Mouse (Mus musculus) left cerebral cortex, postnatal 14 days (tissue): ENCODE measurements around the gene Ndufs4. TPM values are rescaled to one million over a fixed set of nuclear protein-coding genes. Genes with fewer than 3 reads are reported as not detected.
"Not testable (repeated sequence)": the region's sequence is repeated elsewhere in the genome, so short reads cannot be mapped to it uniquely, and the experiment has no call there.

Experiments used
- DNase-seq, 2 experiments: peaks; one replicate each; pipeline ENCODE4 v3.0.0; 2021 to 2022; ENCODE audit warnings: low spot score in 2 of 2, mixed read lengths in 1 of 2
- intact Hi-C: fragments of 180-260 bp; cut with DNase I; formaldehyde crosslinking; loops from one replicate; pipeline ENCODE4 v1.15.1; 2025
- total RNA-seq, 2 experiments: library from RNA; stranded (reverse); gene quantifications; 2 replicates each; pipeline ENCODE4 v1.2.3; 2021

Ndufs4 gene
- total RNA-seq, 2 experiments from 2014 or later = 184 to 190 TPM

DNA sequence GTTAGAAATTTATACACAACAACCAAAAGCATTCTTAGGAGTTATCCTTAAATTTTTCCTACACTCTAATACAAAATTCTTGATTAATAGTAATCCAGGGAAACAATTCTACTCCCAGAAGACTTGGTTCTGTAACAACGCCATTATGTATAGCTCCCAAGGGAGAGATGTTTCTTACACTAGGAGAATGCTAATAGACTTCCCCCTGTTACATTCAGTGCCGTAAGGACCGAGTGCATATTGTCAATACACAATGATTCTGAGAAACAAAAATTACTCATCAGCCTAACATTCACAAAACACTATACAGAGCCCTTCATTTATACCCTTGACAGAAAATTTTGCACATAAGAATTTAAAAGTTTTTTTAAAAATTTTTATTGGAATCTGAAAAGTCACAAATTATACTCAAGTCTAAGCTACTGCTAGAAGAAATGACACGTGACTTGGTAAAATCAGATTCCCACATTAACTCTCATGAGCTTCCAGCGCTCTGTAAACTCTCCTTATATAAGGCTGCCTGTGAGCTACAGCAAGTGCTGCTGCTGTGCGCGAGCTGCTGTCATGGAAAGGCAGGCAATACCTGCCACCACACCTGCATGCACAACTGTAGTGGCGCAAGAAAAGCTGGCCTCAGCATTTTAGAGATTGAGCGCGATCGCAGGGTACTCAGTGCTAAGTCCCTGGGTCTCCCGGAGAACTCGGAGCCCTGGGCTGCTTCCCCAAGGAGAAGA lies 42.9 kb downstream of the Ndufs4 start:
- no peak for DNase-seq
- intact Hi-C loops = no loop called here

DNA sequence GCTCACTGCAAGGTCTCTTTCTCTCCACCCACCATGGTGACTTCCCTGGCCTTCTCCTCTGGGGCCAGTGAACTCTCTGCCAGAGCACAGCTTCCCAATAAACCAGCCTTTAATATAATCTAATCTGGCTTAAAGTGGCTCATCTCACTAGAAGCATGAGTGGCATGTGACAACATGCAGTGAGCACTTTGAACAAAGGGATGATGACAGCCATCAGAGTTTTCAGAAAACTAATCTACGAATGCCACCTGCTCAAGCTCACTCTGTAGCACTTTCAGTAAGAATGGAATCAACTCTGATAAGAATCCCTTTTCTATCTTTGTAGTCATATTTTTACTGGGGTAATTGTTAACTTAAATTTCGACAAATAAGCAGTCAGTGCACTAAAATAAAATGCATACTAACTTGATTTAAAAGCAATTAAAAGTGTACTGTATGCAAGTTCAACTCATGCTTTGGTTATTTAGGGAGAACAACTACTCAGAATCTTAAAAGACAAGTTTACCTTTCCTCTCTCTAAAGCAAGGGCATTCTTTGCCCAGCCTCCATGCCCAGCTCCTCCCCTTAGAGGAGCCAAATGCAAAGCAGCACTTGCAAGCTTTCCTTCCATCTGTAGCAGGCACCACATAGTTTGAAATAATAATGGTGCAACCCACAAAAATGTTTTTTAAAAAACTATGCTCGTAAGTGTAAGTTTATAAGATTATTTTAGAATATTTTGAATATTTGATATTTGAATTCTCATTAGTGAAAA lies 43.7 kb downstream of the Ndufs4 start:
- DNase-seq = no peak
- intact Hi-C loops = no loop called here

DNA sequence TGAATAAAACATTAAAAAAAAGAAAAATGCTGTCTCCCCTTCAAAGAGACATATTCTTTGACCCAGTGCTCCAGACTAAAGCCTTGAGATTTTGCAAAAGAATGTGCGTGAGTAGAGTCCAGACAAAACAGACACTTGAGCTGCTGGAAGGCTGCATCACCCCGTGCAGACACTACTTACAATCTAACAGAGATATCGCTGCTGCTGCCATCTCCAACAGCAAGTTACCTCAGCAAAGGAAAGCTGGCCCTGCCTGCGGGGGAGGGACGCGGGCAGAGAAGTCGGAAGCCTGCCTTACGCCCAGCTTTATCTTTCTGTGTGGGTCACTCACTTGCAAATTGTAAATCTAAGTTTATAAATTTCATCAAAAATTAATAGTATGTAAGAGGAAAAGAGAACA lies 45.1 kb downstream of the Ndufs4 start:
- intact Hi-C loops = no loop called here

DNA sequence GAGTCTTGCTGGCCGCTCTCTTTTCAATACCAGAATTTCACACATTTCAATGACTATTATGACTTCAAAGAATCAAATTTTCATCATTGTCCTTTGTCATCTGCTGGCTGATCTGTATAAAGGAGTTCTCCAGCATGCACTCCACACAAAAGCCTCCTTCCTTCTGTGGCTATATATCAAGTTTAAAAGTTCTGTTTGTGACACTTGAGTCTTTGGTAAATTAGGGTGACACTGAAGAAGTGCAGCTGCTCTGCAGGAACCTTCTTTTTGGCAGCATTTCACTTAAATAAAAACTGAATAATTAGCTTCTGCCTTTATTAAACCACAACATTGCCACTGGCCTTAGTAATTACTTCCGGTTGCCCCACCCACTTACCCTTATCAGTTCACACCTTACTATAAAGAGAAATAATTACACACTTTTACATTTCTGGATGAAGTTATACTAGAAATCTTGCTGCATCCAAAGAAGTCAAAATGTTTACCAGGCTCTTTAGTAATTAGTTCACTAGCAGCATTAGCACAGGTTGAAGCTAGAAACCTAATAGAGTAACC lies 68.1 kb downstream of the Ndufs4 start:
- intact Hi-C loops = no loop called here

More for the DNA sequence above, 45.1 kb downstream of the Ndufs4 start:
- DNase-seq = no peak

DNA sequence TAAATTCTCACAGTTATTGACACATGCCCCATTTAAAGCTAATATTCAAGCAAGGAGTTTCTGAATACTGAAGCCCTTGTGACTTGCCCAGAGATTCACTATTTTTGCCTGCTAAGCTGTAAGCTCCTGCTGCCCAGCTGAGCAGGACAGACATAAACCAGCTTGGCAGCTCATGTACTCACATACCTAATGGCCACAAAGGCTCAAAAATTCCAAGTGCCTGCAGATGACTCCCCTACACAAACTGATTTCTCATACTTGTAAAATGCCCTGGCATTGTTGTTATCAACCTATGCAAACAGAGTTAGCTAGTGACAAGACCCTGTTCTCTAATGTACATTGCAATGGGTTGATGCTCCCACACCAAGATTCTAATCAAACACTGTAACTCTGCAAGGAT lies 68.9 kb downstream of the Ndufs4 start:
- intact Hi-C loops = no loop called here
- DNase-seq = no peak

More for the DNA sequence above, 68.1 kb downstream of the Ndufs4 start:
- DNase-seq = no peak

DNA sequence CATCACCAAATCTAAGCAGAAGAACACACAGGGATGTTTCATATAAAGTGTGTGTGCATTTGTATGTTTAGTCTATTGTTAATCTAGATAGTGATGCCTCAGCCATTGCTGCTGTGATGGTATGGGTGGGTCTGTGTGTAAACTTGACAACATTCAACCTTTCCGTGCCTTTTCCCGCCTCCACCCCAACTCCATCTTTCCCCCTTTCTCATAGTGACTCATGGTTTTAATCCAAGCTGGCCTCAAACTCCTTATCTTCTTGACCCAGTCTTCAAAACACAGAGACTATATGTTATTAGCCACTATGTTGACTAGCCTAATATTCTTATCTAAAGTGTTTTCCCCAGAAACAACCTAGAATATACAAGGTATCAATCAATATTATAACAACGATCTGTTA lies 72.7 kb downstream of the Ndufs4 start:
- intact Hi-C loops = no loop called here
- DNase-seq = no peak

DNA sequence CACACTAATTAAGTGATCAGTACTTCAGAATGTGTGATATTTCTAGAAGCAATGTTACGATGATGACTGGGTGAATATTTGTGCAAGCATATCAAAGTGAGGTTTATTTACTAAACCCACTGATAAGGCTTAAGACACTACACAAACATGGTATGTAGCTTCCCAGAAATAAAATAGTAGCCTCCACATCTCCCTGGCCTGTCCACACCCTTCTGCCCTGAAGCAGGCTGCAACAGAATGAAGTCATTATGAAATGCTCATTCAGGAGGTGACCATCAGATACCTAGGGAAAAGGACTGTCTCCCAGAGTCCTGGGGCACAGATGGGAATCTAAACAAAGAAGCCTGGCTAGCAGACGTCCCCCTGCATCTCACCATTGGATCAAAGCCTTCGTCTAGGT lies 73.1 kb downstream of the Ndufs4 start:
- intact Hi-C loops = no loop called here
- DNase-seq = no peak

DNA sequence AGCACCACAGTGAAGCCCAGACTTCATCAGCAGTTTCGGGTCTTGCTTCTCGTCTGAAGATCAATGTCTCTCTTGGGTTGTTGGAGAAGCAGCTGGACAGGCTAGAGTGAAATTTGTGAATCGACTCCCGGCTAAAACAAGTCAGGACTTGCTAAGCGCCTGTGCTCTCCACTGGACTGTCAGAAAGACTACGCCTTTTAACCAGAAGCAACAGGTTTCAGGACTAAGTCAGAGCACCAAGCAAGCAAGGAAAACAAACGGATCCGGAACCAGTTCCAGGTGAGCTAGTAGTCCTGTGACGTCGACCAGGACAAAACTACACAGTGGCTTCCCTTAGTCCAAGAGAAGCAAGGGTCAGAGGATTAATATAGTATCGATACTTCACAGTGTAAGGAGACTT lies 77.5 kb downstream of the Ndufs4 start:
- no peak for DNase-seq
- intact Hi-C loops = no loop called here

DNA sequence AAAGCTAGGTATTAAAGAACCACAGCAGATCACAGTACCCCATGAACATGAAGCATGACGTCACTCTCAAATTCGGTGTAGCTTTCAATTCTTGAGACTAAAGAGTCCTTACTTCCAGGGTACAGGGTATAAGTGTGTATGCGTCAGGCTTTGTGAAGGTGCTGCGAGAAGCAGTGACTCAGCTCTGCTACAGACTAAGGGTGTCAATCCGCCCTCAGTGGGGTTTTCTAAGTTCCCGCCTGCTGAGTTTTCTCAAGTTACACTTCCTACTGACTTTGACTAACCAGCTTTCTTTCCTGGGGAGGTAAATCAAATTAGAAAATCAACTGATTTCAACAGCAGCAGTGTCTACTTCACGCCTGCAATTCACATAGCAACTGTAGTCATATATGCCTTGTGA lies 83.4 kb downstream of the Ndufs4 start:
- intact Hi-C loops = no loop called here
- DNase-seq = peak in 1 of 2 experiments; percentile 6

DNA sequence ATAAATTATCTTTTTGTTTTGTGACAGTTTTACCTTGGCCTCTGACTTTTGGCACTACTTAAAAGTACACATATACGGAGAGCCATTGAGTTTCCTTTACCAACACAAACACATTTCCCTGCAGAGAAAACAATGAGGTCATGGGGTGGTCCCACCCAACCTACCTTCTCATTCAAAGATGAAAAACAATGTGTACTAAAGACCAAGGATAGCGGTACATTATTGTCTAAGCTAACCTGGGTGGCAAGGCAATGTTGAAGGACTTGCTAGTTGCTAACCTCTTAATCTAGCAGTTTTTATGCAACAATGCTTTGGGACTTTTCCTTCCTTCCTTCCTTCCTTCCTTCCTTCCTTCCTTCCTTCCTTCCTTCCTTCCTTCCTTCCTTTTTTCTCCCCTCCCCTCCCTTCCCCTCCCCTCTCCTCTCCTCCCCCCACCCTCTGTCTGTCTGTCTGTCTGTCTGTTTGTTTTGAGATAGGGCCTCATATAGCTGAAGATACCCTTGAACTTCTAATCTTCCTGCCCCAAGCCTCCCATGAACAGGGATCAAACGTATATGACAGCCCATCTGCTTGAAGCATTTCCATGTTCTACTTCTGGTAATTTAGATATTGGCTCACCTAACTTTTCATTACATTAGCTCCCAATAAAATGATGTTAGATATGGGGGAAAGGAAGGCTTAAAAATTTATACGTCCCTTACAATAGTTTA lies 84.4 kb downstream of the Ndufs4 start:
- intact Hi-C loops = no loop called here
- no peak for DNase-seq

DNA sequence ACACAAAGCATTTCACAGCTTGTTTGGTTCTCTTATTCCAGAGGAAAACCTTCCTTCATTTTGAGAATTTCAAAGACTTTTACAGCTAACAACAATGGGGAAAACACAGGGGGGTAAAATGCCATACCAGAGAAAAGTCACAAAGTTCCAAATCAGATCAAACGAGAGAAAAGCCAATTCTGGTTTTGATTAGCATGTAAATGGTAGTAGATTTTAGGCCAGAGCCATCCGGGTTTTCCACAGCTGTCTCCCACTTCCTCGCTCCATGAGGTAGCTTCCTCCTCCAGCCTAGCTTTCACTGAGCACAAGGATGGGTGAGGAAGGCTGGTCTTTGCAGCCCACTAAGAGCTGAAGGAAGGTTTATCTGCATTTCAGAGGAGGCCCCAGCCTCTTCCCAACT lies 90.3 kb downstream of the Ndufs4 start:
- intact Hi-C loops = no loop called here
- no peak for DNase-seq

DNA sequence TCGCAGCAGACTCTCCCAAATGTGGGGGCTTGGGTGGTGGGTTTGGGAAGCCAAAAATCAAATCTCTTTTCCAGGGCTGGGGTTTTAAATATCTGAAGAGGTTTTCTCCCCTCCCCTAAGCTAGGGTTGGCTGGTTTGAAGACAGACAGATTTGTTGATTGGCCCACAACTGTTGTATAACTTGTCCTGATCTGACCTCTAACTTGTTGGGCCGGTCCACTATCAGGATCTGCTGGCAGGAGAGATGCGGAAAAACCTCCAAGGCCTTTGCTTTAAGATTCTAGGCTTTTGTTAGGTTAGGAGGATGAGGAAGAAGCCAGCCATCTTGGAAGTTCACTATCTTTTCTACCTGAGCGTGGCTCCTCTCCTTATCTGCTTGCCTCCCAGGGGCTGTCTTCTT lies 91.5 kb downstream of the Ndufs4 start:
- DNase-seq = no peak
- intact Hi-C loops = no loop called here

DNA sequence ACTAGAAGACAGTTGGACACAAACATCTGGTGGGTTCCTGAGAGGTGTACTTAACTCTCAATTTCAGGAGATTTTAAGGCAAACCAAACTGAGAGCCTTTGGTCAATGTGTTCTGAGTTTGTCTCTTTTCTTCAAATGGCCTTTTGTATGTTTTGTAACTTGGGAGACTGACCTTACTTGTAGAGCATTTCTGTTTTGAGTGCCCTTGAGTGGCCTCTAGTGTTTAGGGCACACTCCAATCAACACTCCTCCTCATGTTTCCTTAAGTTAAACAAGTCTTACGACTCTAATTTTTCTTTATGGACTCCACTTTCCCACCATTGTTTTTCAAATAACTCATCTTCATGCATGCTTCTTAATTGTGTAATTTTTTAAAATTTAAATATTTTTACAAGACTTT lies 98.6 kb downstream of the Ndufs4 start:
- no peak for DNase-seq
- intact Hi-C loops = no loop called here

DNA sequence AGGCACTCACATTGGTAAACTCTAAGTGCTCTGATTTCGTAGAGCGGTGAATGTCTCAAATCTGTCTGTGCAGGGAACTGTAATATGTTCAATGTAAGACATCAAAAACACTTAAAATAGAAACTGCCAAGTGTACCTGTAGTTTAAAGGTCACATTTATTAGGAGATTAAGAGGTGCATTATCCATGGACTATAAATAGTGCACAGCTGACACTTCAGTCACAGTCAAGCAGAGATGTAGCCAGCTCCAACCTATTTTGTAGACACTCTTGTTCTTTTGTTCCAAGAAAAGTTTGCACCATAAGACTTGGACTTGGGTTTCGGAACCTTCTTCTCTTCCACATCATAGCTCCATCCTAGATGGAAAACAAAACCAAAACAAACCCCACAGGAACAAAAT lies 99.5 kb downstream of the Ndufs4 start:
- no peak for DNase-seq
- intact Hi-C loops = no loop called here

DNA sequence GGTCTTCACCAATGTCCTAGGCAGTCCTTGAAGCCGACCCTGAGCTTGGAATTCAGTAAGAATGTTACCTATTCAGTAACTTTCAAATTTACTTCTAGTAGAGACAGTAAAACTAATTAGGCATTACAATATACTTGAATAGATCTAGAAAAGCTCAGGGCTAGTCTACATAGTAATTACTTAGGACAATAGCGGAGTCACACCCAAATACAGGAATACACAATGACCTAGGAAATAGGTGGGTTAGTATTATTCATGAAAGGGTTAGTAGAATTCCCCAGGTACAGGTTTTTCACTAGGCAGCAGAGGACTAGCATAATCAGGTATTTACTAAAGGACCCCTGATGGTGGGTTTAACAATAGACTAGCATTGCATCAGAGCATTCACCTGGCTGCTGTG lies 109.4 kb downstream of the Ndufs4 start:
- intact Hi-C loops, DNase-seq: not testable (repeated sequence)

DNA sequence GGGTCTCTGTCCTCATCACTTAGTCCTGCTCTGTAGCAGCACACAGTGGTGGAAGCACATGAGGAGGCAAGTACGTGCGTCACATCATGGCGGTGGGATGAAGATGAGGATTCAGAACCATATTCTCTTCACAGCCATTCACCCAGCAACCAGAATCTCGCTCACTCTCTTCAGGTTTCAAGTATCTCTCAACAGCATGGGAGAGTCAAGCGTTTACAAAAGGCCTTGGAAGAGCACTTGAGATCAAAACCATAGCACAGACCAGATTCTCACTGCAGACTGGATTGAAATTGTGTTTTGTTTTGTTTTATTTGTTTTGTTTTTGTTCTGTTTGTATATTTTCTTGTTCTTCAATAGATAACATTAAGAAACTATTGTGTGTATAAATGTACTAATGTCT lies 110.8 kb downstream of the Ndufs4 start:
- DNase-seq = no peak
- intact Hi-C loops = no loop called here

DNA sequence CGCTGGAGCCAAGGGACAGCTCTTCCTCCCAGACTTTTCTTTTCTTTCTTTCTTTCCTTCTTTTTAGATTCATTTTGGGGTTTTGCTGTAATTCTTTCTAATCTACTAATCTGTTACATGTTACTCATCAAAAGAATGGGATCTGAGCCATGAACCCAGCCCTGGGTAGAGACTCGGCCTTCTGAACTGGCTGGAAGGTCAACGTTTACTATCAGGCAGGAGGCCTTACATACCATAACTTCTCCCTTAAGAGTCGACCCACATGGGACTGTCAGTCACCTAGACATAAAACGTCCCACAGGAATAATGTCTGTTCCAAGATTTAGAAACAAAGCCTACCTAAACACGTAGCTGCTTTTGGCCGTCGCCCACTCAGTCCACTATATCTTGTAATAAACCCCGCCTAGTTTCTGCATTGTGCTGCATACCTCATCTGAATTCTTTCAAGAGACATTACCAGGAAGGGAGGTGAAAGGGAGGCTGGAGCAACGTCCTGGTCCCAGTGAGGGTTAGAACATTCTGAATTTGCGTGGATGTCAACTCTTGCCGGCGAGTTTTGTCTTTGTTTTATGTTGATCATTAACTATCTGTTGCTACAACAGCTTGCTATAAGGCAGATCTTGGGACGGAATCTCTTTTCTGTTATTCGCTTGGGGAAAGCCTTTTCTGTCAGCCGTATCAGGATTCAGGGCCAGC lies 116.5 kb downstream of the Ndufs4 start:
- DNase-seq = no peak
- intact Hi-C loops = no loop called here

DNA sequence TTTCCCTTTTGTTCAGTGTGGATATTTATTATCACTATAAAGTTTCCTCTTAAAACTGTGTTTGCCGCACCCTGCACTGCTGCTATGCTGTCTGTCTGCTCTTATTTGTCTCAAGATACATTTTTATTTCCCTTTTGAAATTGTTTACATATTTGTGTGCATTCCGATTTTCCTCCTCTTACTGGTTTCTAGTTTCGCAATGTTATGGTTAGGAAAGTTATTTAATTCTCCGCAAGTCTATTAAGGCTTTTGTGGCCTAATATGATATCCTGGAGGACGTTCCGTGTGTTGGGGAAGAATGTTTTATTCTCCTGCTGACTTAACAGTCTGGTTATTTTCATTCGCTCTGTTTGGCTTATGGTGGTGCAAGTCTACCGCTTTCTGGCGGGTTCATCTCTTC lies 120.3 kb downstream of the Ndufs4 start:
- DNase-seq = no peak
- intact Hi-C loops = no loop called here

DNA sequence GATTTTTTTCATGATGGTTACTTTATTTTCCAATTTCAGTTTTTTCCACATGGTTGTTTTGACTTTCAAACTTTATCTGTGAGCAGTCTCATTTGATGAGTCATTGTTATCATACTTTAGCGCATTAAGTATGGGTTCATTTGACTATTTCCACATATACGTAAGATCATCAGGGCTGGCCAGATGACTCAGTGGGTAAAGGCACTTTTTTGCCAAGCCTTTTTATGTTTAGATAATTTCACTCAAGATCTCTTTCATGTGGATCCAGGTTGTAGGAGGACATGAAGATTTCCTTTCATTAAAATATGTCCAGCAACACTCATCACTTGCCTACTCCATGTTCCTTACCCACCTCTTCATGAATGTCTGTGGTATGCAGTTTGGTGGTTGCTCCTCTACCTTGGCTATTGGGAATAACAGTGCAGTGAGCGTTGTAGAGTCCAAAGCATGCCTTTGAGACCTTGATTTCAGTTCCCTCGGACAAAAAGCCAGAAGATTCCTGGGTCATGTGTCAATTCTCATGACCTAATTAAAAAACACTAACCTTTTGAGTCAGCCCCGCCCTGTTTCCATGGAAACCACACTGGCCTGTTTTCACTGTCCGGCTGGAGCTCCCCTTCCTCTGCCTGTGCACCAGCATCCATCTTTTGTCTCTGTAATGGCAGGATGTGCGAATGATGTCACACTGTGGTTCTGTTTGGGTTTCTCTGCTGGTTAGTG lies 127.4 kb downstream of the Ndufs4 start:
- intact Hi-C loops = no loop called here
- DNase-seq = no peak
